In the genomic region with DNA sequence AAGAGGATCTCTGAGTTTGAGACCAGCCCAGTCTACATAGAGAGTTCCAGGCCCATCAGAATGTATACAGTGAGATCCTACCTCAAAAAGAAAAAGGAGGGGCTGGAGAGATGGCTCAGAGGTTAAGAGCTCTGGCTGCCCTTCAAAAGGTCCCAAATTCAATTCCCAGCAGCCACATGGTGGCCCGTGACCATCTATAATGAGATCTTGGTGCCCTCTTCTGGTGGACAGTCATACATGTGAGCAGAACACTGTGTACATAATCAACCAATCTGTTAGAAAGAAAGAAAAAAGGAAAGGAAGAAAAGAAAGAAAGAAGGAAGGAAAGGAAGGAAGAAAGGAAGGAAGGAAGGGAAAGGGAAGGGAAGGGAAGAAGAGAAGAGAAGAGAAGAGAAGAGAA, we compare ENCODE assay signal across 18 mouse cellular contexts. TPM values are rescaled to one million over a fixed set of nuclear protein-coding genes. Genes with fewer than 3 reads are reported as not detected.
DNase-seq lines count a peak whose midpoint lies in the region; ATAC-seq and TF ChIP-seq lines count a peak whose summit lies in the region.
"Had no signal": no experiment of that assay in that cellular context is flagged by ENCODE, and none has a peak within 500 bp of the region (broad histone marks: within the 10 kb centered on the region; RNA-seq: fewer than 3 reads in every experiment).

No protein-coding gene starts in this region.

- H3K4me3 ChIP-seq in layer of hippocampus, adult 2 months: no peak overlapping the region
- no peak overlapping the region for H3K4me3 ChIP-seq in bone marrow, adult 2 months (replicated peaks; ENCODE audit: control insufficient read depth, low read depth, low read length)
- H3K4me3 ChIP-seq: heart, embryonic 12.5 days; hindbrain, embryonic 10.5 days; neural tube, embryonic 15.5 days had no signal

- no peak for ATAC-seq in CD4-positive, CD25-positive, alpha-beta regulatory T cell, adult 4 months
- ATAC-seq: forebrain, embryonic 16.5 days had no signal

- peak; percentile 58 for TF ChIP-seq CTCF in layer of hippocampus, adult 2 months (conservative IDR thresholded peaks at IDR 0.05)
- 0 out of 2 replicates have a peak, but pooled peaks have one; percentile 25 for TF ChIP-seq CTCF in bone marrow, adult 2 months (IDR thresholded peaks at IDR 0.05; ENCODE audit: control insufficient read depth, insufficient read depth, low read length)

- H3K27ac ChIP-seq in layer of hippocampus, adult 2 months: no peak overlapping the region
- H3K27ac ChIP-seq in bone marrow, adult 2 months (ENCODE audit: control insufficient read depth, insufficient read depth, low read depth, low read length, poor library complexity): no peak overlapping the region
- H3K27ac ChIP-seq: hindbrain, embryonic 10.5 days; liver, embryonic 14.5 days; neural tube, embryonic 15.5 days had no signal

- WGBS in bone marrow, adult 2 months: 50% methylated on average over 1 of the region's 1 CpGs

- no peak for TF ChIP-seq POLR2A in bone marrow, adult 2 months (IDR thresholded peaks at IDR 0.05; ENCODE audit: borderline replicate concordance, control insufficient read depth, low read depth, low read length)

- peaks cover 8% of the 10 kb centered on the region; the same call in 1 of the 2 replicates for H3K4me1 ChIP-seq in bone marrow, adult 2 months (ENCODE audit: control insufficient read depth, insufficient read depth, low read length)

- DNase-seq in CD4-positive, CD25-positive, alpha-beta regulatory T cell, adult 2 months (ENCODE audit: low read depth, low spot score): peak; percentile 57
- no peak for DNase-seq in layer of hippocampus, adult 2 months (ENCODE audit: low spot score in 2 of 2)
- DNase-seq in layer of hippocampus, postnatal 14 days (ENCODE audit: low spot score in 2 of 2): no peak
- peak; percentile 56 for DNase-seq in 3T3-L1 (ENCODE audit: low read depth, low spot score)
- no peak for DNase-seq in frontal cortex, postnatal 10 days (ENCODE audit: low spot score in 2 of 2)
- DNase-seq in right cerebral cortex, adult 2 months (ENCODE audit: low spot score in 2 of 2): no peak
- DNase-seq: cerebellum, adult 18-20 months; gastrocnemius, postnatal 14 days; right cerebral cortex, postnatal 14 days; thymus, adult 18-20 months had no signal

RNA-seq across cellular contexts. Expression of gene Plekhg6, which starts 14.5 kb away (rescaled TPM):
- polyA plus RNA-seq in CD4-positive, CD25-positive, alpha-beta regulatory T cell, adult 4 months (2017; shearing (Covaris generic)): under 1 TPM in 1 of 2 experiments, not detected in 1; 0.12 TPM
- total RNA-seq in layer of hippocampus, adult 2 months (2021): under 1 TPM in 1 of 2 experiments, not detected in 1; 0.17 TPM
- total RNA-seq in layer of hippocampus, postnatal 14 days (2021): not detected
- polyA plus RNA-seq in bone marrow, adult 2 months (2011; ENCODE audit: insufficient read depth, insufficient read length, low replicate concordance, missing spikeins): 0.45 TPM in 1 of 2 replicates, not detected in the other
- total RNA-seq: gastrocnemius, postnatal 14 days; monocyte, adult 5-6 weeks had no signal
- polyA plus RNA-seq: forebrain, embryonic 16.5 days; heart, embryonic 12.5 days had no signal

RNA-seq across cellular contexts. Expression of gene Tnfrsf1a, which starts 17.0 kb away (rescaled TPM):
- 10 to 100 TPM; 24.9 to 43.5 TPM for polyA plus RNA-seq in CD4-positive, CD25-positive, alpha-beta regulatory T cell, adult 4 months (2017; shearing (Covaris generic))
- total RNA-seq in layer of hippocampus, adult 2 months (2021): 10 to 100 TPM; 12.0 to 12.1 TPM
- 10 to 100 TPM; 12.8 to 15.2 TPM for total RNA-seq in layer of hippocampus, postnatal 14 days (2021)
- polyA plus RNA-seq in bone marrow, adult 2 months (2011; ENCODE audit: insufficient read depth, insufficient read length, low replicate concordance, missing spikeins): 18.4 and 63.5 TPM in 2 replicates

RNA-seq across cellular contexts. Expression of gene Scnn1a, which starts 45.7 kb away (rescaled TPM):
- polyA plus RNA-seq in CD4-positive, CD25-positive, alpha-beta regulatory T cell, adult 4 months (2017; shearing (Covaris generic)): not detected
- total RNA-seq in layer of hippocampus, adult 2 months (2021): 1 to 10 TPM; 4.3 to 5.2 TPM
- total RNA-seq in layer of hippocampus, postnatal 14 days (2021): 1 to 10 TPM; 2.8 to 4.1 TPM
- polyA plus RNA-seq in bone marrow, adult 2 months (2011; ENCODE audit: insufficient read depth, insufficient read length, low replicate concordance, missing spikeins): 1.7 and 5.6 TPM in 2 replicates

RNA-seq across cellular contexts. Expression of gene Ltbr, which starts 52.4 kb away (rescaled TPM):
- under 1 TPM in 1 of 2 experiments, not detected in 1; 0.28 TPM for polyA plus RNA-seq in CD4-positive, CD25-positive, alpha-beta regulatory T cell, adult 4 months (2017; shearing (Covaris generic))
- total RNA-seq in layer of hippocampus, adult 2 months (2021): 1 to 10 TPM; 6.6 to 9.8 TPM
- 10 to 100 TPM in 1 of 2 experiments, 1 to 10 TPM in 1; 9.8 to 13.3 TPM for total RNA-seq in layer of hippocampus, postnatal 14 days (2021)
- 12.4 and 23.2 TPM in 2 replicates for polyA plus RNA-seq in bone marrow, adult 2 months (2011; ENCODE audit: insufficient read depth, insufficient read length, low replicate concordance, missing spikeins)

Comparison
In these comparisons a context has a peak if more than half of its experiments do, and no peak if none do; other contexts are left out.
1. DNase-seq: peak in CD4-positive, CD25-positive, alpha-beta regulatory T cell, adult 2 months (single experiment) and 3T3-L1 (single experiment); none in layer of hippocampus, adult 2 months (0 of 2), layer of hippocampus, postnatal 14 days (0 of 2), frontal cortex, postnatal 10 days (0 of 2) and right cerebral cortex, adult 2 months (0 of 2).